Mouse (Mus musculus) lung, postnatal 0 days (tissue): Measurements from ENCODE around the gene Ugt2b34.

ENCODE experiments used
- CTCF ChIP-seq: IDR thresholded peaks from 2 replicates; pipeline ENCODE4 v1.5.1; 2016; ENCODE audit warnings: antibody characterized with exemption, mild to moderate bottlenecking
- EP300 ChIP-seq: IDR thresholded peaks from 2 replicates; pipeline ENCODE4 v1.6.1; 2016; ENCODE audit warnings: antibody characterized with exemption, mild to moderate bottlenecking, control low read depth

DNA sequence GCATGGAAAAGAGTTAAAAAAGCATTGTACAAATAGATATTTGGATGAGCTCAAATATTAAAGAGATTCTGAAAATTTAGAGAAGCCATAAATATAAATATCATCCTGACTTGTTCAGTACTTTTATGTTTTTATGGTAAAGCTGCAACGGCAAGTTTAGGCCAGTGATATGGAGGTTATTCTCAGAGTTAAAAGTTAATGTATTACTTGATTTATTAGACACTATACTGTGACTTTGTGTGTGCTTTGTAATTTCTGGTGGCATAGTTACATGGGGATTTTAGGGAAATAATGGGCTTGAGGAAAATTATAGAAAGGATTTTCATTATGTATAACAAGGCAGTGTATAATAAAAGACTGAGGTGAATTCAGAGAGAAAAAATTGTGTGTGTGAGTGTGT is 19.7 kb downstream of the Ugt2b34 start:
- TF ChIP-seq CTCF: no peak
- no peak for TF ChIP-seq EP300
